Mouse (Mus musculus) stomach, postnatal 0 days (tissue): ENCODE measurements around the gene Uimc1. TPM values are rescaled to one million over a fixed set of nuclear protein-coding genes. Genes with fewer than 3 reads are reported as not detected.
A peak's percentile ranks its signal among the peaks of the same experiment; 100 is the strongest.

Source experiments
- ATAC-seq: fragments of 200-750 bp; cut with Nextera tagmentation; 2 replicates; pipeline ENCODE4 v1.8.0; 2017; ENCODE audit not compliant: low FRiP score, low TSS enrichment
- DNase-seq: peaks from one replicate; pipeline ENCODE4 v3.0.0-alpha.2; 2016; ENCODE audit warnings: low spot score
- H3K27ac ChIP-seq: fragments of 300-500 bp; sonication (generic); replicated peaks from 2 replicates; pipeline ENCODE4 v1.5.1; 2014; ENCODE audit warnings: mild to moderate bottlenecking, control low read depth
- H3K27me3 ChIP-seq: fragments of 300-500 bp; sonication (generic); 2 replicates; pipeline ENCODE4 v1.6.1; 2014; ENCODE audit warnings: low read length; ENCODE audit not compliant: control insufficient read depth, insufficient read depth
- H3K36me3 ChIP-seq: fragments of 300-500 bp; sonication (generic); 2 replicates; pipeline ENCODE4 v1.6.1; 2014; ENCODE audit warnings: low read length, mixed read lengths; ENCODE audit not compliant: control insufficient read depth, insufficient read depth
- H3K4me1 ChIP-seq: fragments of 300-500 bp; sonication (generic); replicated peaks from 2 replicates; pipeline ENCODE4 v1.6.1; 2014; ENCODE audit warnings: antibody characterized with exemption; ENCODE audit not compliant: control insufficient read depth, insufficient read depth
- H3K4me2 ChIP-seq: fragments of 300-500 bp; sonication (generic); replicated peaks from 2 replicates; pipeline ENCODE4 v1.6.1; 2014; ENCODE audit warnings: low read depth, mild to moderate bottlenecking, control low read depth, moderate library complexity
- H3K4me3 ChIP-seq: fragments of 300-500 bp; sonication (generic); 2 replicates; pipeline ENCODE4 v1.5.1; 2014; ENCODE audit warnings: low read depth, low read length, control low read depth
- H3K9ac ChIP-seq: fragments of 300-500 bp; sonication (generic); 2 replicates; pipeline ENCODE4 v1.6.1; 2014; ENCODE audit warnings: mild to moderate bottlenecking, low read length, control low read depth, mixed read lengths
- H3K9me3 ChIP-seq: fragments of 300-500 bp; sonication (generic); 2 replicates; pipeline ENCODE4 v1.6.1; 2016; ENCODE audit warnings: low read length; ENCODE audit not compliant: control insufficient read depth
- CTCF ChIP-seq: IDR thresholded peaks from 2 replicates; pipeline ENCODE4 v1.5.1; 2016; ENCODE audit warnings: antibody characterized with exemption, low read depth, mild to moderate bottlenecking, moderate library complexity
- EP300 ChIP-seq: optimal IDR thresholded peaks from 2 replicates; pipeline ENCODE3; 2016; ENCODE audit warnings: antibody characterized with exemption
- WGBS: fragments of 180-500 bp; shearing (Covaris S2); extraction: QIAGEN DNeasy Blood & Tissue Kit; methylation state at CpG from one replicate; pipeline ENCODE4 v1.1.7; 2014; 5-methylcytosine and 5-hydroxymethylcytosine counted together
- polyA plus RNA-seq: library from polyadenylated mRNA; unstranded; fragments of >200 nt; fragmentation: Nextera tagmentation; extraction: Ambion mirVana; gene quantifications from 2 replicates; pipeline ENCODE4 v1.2.1, GENCODE M21; 2015

The Uimc1 gene
- polyA plus RNA-seq, 1 experiment from 2014 or later = 16.7 TPM

GRCm38 (mm10) chr13:55017898-55018599, 82.1 kb downstream of the Uimc1 start:
- H3K9ac ChIP-seq = no peak overlapping the region
- no peak for DNase-seq
- no peaks in the 10 kb centered on the region for H3K27me3 ChIP-seq
- TF ChIP-seq CTCF (no peak), EP300 (no peak)
- H3K4me2 ChIP-seq = no peak overlapping the region
- no peaks in the 10 kb centered on the region for H3K9me3 ChIP-seq
- ATAC-seq = no peak
- H3K4me3 ChIP-seq = no peak overlapping the region
- no peaks in the 10 kb centered on the region for H3K36me3 ChIP-seq
- 88% methylated on average over 8 of the region's 8 CpGs for WGBS
- no peak overlapping the region for H3K27ac ChIP-seq
- H3K4me1 ChIP-seq = no peaks in the 10 kb centered on the region

DNA sequence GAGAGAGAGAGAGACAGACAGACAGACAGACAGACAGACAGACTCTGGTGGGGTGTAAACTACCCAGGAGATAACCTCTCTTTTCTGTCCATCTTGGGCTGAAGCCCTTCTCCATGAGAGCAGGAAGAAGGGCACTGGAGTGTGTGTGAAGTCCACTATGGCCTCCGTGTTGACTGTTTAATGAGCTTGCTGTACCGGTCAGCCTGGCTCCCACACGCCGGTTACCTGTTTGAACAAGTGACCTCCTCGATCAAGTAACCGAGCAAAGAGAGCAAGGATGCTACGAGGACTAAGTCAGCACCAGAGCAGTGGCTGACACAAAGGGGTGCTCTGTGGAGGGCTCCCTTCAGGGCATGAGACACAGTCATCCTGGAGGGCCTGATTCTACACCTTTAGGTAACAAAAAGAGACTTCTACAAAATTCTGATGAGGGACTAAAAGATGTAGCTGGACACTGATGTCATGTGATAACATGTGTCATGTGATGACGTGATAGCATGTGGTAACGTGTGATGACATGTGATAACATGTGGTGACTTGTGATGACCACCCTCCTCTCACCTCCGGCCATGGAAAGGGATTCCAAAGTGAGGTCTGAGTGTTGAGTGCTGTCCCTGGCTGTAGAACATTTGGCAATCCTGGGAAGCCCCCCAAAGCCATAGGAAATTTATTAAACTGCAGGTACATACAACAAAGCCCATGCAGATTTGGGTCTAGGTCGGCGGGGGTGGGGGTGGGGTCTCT, 82.8 kb downstream of the Uimc1 start:
- Histone ChIP-seq H3K9me3 (no peaks in the 10 kb centered on the region), H3K4me3 (no peak overlapping the region), H3K27ac (no peak overlapping the region), H3K4me2 (no peak overlapping the region), H3K36me3 (no peaks in the 10 kb centered on the region), H3K9ac (no peak overlapping the region), H3K4me1 (no peaks in the 10 kb centered on the region), H3K27me3 (no peaks in the 10 kb centered on the region)
- 74% methylated on average over 12 of the region's 12 CpGs for WGBS
- no peak for DNase-seq
- no peak for ATAC-seq
- TF ChIP-seq CTCF = no peak
- no peak for TF ChIP-seq EP300

DNA sequence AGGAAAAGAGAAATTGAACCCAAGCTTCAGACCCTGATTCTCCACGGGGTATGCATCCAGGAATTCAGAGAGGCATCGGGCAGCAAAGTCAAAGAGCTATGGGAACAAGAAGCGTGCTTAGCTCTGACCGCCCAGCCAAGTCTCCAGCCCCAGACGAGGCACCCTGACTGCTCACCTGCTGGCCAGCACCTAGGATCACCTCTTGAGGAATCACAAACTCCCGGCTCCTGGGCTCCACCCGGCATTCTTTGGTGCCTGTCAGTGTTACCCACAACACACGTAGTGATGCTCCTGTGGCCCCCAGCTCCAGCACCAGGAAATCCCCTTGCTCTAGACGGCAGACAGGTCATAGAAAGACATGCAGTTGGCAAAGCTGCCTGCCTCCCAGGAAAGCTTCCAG, 85.6 kb downstream of the Uimc1 start:
- Histone ChIP-seq H3K4me1 (no peaks in the 10 kb centered on the region), H3K27ac (no peak overlapping the region), H3K4me3 (no peak overlapping the region), H3K27me3 (no peaks in the 10 kb centered on the region), H3K36me3 (no peaks in the 10 kb centered on the region), H3K9ac (no peak overlapping the region), H3K9me3 (no peaks in the 10 kb centered on the region), H3K4me2 (no peak overlapping the region)
- ATAC-seq (no peak), DNase-seq (no peak)
- WGBS = 56% methylated on average over 9 of the region's 9 CpGs
- TF ChIP-seq CTCF (no peak), EP300 (no peak)

- Histone ChIP-seq H3K9ac (no peak overlapping the region), H3K27me3 (no peaks in the 10 kb centered on the region), H3K36me3 (no peaks in the 10 kb centered on the region), H3K4me1 (no peaks in the 10 kb centered on the region), H3K4me2 (no peak overlapping the region), H3K27ac (no peak overlapping the region), H3K4me3 (no peak overlapping the region), H3K9me3 (no peaks in the 10 kb centered on the region)
- DNase-seq (no peak), ATAC-seq (no peak)
- TF ChIP-seq EP300 (no peak), CTCF (peak; percentile 47)
- WGBS = 35% methylated on average over 9 of the region's 9 CpGs
These were observed 86.3 kb downstream of the Uimc1 start for GRCm38 (mm10) chr13:55013702-55014344.

- TF ChIP-seq CTCF (peak; percentile 56), EP300 (no peak)
- H3K4me3 ChIP-seq = no peak overlapping the region
- DNase-seq (no peak), ATAC-seq (0 out of 2 replicates have a peak, but pooled peaks have one; percentile 47)
- H3K9ac ChIP-seq = no peak overlapping the region
- no peaks in the 10 kb centered on the region for H3K36me3 ChIP-seq
- H3K27me3 ChIP-seq = no peaks in the 10 kb centered on the region
- no peak overlapping the region for H3K27ac ChIP-seq
- no peaks in the 10 kb centered on the region for H3K9me3 ChIP-seq
- H3K4me2 ChIP-seq = no peak overlapping the region
- H3K4me1 ChIP-seq = no peaks in the 10 kb centered on the region
- WGBS = 4% methylated on average over 14 of the region's 14 CpGs
These were observed 88.1 kb downstream of the Uimc1 start for GRCm38 (mm10) chr13:55011981-55012478.

DNA sequence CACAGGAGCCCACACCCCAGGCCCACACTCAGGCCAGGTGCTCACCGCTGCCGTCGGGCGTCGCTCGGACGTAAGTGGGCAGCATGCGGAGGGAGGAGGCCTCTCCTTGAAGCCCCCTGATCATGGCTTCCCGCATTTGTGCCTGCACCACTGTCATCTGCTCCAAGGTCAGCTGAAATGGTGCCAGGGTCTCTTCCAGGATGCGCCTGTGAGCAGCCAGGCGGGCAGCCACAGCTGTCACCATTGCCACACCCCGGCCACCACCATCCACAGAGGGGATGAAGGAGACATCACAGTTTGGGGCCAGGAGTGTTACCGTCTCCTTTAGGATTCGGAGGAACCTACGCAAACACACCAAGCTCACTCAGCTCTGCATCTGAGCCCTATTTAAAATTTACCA, 89.0 kb downstream of the Uimc1 start:
- Histone ChIP-seq H3K4me1 (no peaks in the 10 kb centered on the region), H3K4me2 (no peak overlapping the region), H3K4me3 (no peak overlapping the region), H3K9me3 (no peaks in the 10 kb centered on the region), H3K36me3 (no peaks in the 10 kb centered on the region), H3K27me3 (no peaks in the 10 kb centered on the region), H3K9ac (no peak overlapping the region), H3K27ac (no peak overlapping the region)
- TF ChIP-seq EP300 = no peak
- TF ChIP-seq CTCF = no peak
- 81% methylated on average over 15 of the region's 15 CpGs for WGBS
- DNase-seq = no peak
- no peak for ATAC-seq
